Mouse (Mus musculus): ENCODE data around the gene Dohh.

Dohh gene

DNA sequence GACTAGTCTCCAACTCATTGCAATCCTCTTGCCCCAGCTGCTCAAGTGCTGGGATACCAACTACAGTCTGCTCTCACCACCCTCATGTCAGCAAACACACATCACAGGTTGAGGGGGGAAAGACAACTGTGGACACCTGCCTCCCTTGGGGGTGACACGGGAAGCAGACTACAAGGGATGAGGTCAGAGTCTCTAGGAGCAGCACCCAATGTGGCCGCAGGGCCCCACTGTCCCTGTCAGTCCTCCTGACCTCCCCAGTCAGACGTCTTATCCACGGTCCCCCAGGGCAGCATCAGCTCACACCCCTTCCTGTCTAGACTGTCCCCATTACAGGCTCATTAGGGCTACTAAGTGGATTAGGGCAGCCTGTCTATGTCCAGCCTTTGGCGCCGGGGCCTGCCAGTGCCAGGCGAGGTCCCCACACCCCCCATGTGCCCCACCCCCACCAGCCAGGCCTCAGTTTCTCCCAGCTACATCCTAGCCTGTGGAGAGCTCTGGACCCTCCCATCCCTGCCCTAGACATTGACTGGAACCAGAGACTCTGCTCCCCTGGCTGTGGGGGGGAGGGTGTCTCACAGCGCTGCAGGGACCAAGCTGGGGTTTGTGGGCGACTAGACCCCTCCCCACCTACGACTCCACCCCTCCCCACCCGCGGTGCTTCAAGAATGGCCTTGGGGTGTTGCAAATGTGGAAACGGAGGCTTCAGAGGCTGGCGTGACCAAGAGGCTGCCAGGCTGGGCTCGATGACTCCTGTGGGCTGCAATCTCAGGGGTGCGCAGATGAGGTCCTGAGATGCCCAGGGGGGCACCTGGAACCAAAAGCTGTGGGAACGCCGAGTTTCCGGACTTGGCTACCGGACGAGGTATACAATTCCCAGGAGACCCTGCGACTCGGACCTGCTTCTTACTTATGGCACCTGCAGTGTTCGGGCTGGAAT lies 22.5 kb downstream of the Dohh start:
- no peak for DNase-seq

DNA sequence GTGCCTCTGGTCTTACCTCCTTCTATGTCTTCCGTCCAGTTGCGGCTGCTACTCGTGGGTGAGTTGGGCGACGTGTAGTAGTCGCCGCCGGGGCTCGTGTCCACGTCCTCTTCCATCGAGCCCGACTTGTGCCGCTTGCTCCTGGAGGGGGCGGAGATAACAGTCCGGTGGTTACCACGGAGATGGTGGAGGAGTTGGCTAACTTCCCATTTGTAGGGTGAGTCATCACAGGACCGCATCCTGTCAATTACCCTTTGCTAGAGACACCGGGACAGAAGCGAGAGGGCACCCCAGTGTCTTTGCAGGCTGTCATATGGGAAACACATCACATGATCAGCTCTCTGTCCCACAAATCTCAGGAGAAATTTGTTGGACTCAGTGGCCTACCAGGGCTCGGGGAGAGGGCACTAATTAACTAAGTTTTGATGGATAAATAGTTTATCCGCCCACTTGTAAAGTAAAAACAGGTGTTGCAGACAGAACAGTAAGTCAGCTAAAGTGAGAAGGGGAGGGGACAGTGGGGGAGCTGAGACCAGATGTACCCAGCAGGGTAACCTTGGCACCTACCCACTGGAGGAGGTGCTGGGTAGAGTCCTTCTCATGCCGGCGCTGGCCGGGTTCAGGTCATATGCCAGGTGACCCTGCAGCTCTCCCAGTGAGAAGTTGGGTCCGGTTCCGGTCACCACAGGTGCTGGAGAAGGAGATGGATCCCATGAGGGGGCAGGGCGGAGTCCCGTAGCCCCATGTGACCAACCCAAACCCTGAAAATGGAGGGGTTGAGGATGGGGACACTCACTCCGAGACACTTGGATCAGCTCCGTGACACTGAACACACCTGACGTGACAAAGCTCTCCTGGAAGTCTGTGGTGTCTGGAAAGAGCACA lies 23.6 kb downstream of the Dohh start:
- DNase-seq: peak; percentile 48

- no peak for DNase-seq
Measured at GRCm38 (mm10) chr10:81408424-81408729, 24.1 kb downstream of the Dohh start.

DNA sequence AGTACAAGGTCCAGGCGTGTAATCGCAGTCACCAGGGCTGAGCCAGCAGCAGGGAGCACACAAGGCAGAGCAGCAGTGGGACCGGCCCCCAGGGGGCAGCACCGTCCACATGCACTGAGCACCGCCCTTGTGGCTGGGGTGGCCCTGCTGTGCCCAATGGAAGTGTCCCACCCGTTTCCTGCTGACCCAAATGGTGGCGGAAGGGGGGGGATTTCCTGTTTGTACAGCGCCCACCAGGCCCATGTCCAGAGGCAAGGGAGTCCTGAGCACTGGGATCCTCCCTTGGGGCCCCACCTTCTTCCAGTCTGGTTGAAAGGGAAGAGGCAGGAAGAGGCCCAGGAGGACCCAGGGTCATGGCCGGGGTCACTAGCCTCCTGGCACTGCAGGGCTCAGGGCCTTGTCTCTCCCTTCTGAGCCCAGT lies 24.7 kb downstream of the Dohh start:
- peak; percentile 79 for DNase-seq

- no peak for DNase-seq
Measured at GRCm38 (mm10) chr10:81409330-81409729, 25.1 kb downstream of the Dohh start.

GRCm38 (mm10) chr10:81410350-81410749 lies 26.1 kb downstream of the Dohh start:
- no peak for DNase-seq

DNA sequence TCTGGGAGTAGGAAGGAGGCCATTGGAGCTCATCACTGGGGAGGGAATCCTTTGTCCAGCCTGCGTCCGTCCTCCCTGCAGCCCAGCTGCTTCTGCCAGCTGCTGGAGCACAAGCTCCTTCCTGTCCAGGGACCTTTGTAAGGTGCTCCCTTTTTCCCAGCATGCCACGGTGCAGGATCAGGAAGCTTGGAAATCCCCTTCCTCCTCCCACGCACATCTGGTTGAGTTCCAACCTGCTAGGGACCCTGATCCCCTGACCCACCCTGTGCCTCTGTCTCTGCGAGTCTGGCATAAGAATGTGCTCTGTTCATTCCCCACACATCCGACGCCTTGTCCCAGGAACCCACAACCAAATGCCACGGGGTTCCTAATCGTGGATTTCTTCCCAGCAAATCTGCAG lies 26.8 kb downstream of the Dohh start:
- DNase-seq: no peak

- DNase-seq: no peak
Measured at GRCm38 (mm10) chr10:81411471-81412400, 27.5 kb downstream of the Dohh start.

DNA sequence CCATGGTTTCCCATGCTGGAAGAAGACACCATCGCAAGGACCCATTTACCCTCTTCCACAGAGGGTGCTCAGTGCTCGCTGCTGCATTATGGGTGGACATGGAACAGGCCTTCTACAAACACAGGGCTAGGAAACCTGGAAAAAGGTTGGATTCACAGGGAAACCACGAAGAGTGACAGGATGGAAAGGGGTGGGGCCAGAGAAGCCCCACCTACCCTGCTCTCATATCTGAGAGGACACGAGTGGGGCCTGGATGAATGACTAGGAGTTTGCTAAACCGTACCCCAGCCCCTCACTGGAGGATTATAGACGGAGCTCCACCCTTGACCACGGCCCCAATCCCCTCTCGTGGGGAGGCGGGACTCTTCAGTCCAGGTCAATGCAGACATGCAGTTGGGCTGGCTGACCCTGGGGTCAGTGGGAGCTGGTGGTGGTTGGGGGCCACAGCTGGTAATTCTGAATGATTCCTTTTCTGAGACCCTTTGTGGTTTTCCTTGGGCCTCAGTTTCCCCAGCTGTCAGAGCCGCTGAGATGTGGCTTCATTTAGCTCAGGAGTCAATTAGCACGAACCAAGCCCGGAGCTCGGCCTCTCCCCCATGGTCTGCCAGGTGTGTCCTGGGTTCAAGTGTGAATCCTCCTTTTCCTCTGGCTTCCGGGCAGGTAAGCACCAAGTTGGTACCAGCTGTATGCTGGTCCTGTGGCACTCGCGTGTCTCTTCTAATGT lies 28.5 kb downstream of the Dohh start:
- DNase-seq: no peak

DNA sequence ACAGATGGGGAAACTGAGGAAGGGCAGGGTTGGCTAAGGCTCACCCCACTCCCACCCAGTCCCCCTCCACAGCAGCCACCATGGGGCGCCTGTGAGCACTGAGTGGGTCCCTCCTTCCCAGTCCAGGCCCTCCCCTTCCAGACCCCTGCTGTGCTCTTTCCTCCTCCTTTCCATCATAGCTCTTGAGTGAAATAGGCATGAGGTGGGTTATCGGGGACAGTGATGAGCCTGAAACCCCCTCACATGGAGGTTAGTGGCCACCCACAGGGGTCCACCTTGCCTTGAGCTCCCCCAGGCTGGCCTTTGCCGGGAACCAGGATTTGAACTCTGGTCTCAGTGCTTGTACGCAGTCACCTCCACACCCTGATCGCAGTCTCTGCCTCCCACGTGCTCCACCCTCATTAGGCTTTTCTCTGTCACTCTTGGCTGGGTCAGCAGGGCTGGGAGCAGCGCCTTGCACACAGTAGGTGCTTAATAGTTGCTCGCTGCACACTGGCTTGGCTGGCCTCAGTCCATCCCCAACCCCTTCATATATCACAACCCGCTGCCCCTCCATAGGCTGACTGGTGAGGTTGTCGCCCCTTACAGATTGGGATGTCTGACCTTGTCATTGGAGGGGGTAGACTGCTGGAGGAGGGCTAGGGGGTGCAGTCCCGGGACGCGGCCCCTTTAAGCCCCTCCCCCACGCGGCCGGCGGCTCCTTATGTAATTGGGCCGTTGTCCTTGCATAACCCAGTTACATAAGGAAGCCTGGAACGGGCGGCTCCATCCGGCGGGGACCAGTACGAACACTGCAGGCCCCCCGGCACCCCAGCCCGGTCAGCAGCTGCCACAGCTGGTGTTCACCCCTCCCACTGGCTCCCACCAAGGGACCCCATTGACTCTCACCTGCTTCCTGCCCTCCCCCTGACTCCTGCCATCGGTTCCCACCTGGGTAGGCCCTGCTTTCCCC lies 29.4 kb downstream of the Dohh start:
- DNase-seq: no peak

GRCm38 (mm10) chr10:81414682-81415081 lies 30.5 kb downstream of the Dohh start:
- DNase-seq: no peak

DNA sequence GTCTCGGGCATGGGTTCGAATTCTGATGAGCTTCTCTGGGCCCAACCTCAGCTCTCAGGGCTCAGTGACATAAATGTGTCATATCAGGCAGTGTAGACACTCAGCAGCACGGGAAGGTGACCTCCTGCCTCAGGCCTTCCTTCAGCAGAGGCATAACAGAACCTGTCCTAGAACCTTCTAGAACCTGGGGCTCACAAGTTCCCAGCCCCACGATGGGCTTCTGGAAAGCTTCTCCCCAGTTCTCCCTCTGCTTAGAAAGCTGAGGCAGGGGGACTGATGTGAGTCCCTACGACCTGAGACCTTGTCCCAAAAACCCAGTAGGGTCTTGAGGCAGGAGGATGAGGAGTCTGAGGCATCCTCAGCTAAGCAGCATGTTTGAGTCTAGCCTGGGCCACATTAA lies 30.9 kb downstream of the Dohh start:
- no peak for DNase-seq

GRCm38 (mm10) chr10:81415549-81416310 lies 31.5 kb downstream of the Dohh start:
- no peak for DNase-seq

DNA sequence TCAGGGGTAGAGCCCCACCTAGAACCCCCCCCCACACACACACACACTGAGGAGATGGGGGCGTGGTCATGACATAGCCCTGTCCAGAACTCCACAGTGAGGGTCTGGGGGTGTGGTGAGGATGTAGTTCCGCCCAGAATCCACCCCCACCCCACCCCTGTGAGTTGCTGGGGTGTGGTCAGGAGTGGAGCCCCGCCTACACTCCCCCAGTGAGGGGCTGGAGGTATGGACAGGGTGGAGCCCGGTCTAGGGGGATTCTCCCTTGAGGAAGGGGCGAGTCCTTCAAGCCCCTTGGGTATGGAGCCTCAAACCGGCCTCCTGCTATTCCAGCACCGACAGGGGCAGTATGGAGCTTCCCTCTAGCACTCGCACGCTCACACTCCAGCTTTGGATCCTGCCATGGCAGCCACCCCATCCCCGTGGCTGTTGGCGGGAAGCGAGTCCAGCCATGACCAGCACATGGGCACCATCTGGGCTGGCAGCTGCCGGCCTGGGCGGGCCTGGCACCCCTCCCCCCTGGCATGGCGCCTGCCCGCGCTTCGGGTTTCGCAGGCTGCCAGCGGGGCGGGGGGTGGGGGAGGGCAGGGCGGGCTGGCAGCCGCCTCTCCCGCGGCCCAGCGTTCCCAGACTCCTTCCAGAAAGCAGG lies 32.5 kb downstream of the Dohh start:
- DNase-seq: peak; percentile 42

- no peak for DNase-seq
Measured at GRCm38 (mm10) chr10:81417227-81418215, 33.3 kb downstream of the Dohh start.

DNA sequence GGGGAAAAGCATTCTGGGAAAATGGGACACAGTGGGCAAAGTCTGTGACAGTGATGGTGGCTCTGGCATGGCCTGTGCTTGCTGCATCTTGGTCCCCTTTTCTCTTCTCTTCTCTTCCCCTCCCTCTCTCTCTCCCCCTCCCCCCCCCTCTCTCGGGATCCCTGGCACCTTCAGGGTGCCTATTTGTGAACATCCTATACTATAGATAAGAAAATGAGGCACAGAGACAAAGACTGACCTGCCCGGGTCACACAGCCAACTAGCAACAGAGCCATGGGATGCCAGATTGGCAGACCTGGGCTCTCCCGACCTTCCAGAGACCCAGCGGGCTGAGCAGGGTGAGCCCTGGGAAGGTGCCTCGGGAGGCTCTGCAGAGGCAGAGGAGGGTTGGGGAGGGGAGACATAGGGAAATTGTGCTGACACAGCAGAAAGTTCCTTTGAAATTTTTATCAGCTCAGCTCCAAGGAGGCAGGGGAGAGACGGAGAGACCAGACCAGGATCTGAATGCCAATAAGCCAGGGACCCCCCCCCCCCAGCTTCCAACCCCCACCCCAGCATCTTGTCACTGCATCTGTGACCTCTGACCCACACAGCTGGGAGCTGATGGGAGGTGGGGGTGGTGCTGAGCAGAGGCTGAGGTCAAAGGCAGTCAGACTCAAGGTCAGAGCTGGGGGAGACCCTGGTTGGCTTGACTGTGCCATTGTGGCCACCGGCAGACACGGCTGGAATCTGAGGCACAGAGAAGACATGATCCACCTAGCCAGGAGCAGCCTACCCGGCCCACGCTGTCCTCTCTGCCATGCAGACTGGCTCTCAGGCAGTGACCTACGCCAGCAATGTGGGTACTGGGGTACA lies 34.2 kb downstream of the Dohh start:
- DNase-seq: no peak

Measured in thymus, postnatal 14 days (tissue).